Mouse (Mus musculus): ENCODE data around the gene Llgl2.

GRCm38 (mm10) chr11:115902831-115903230 is 79.0 kb downstream of the Llgl2 start:
- no peak for TF ChIP-seq CTCF (IDR thresholded peaks at IDR 0.05; ENCODE audit: borderline replicate concordance, extremely low read depth, insufficient read depth, insufficient read length)
- no peak for TF ChIP-seq POLR2A (IDR thresholded peaks at IDR 0.05; ENCODE audit: borderline replicate concordance, extremely low read depth, insufficient read depth, insufficient read length, poor library complexity, severe bottlenecking)
